Mouse (Mus musculus) kidney, adult 2 months (tissue): Measurements from ENCODE around the gene Mmp25.

Source experiments
- CTCF ChIP-seq: fragments of 200-500 bp; conservative IDR thresholded peaks from 2 replicates; pipeline ENCODE4 v1.5.1; 2011; ENCODE audit warnings: low read depth, mild to moderate bottlenecking, control low read depth, low read length, moderate library complexity, mixed read lengths; ENCODE audit not compliant: insufficient read depth, insufficient read length
- POLR2A ChIP-seq: fragments of 200-500 bp; IDR thresholded peaks from one replicate; pipeline ENCODE4 v1.6.1; 2011; ENCODE audit warnings: low read depth, low read length, control low read depth

GRCm38 (mm10) chr17:23672761-23673160, 27.7 kb upstream of the Mmp25 start:
- TF ChIP-seq POLR2A (no peak), CTCF (no peak)
